Mouse (Mus musculus) kidney, adult 2 months (tissue): ENCODE data around the gene Pepd.

Experiments used
- CTCF ChIP-seq: fragments of 200-500 bp; conservative IDR thresholded peaks from 2 replicates; pipeline ENCODE4 v1.5.1; 2011; ENCODE audit warnings: low read depth, mild to moderate bottlenecking, control low read depth, low read length, moderate library complexity, mixed read lengths; ENCODE audit not compliant: insufficient read depth, insufficient read length
- POLR2A ChIP-seq: fragments of 200-500 bp; IDR thresholded peaks from one replicate; pipeline ENCODE4 v1.6.1; 2011; ENCODE audit warnings: low read depth, low read length, control low read depth

DNA sequence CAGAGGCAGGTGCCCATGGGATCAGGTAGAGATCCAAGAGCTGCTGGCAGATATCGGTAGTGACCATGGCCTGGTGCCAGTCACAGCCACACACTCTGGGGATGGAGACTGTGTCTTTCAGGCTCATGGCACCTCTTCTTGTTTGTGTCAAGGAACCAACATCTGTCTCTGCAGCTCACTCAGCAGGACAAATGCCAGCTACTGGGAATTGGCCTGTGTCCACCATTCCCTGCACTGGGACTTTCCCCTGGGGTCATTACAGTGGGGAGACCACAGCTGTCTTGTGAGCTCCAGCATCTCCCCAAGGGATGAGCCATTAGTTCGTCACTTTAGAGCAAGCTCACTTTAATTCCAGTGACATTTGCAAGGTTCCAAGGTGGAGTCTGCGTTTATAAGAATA, 43.1 kb downstream of the Pepd start:
- no peak for TF ChIP-seq CTCF
- TF ChIP-seq POLR2A = no peak
